In the genomic region with DNA sequence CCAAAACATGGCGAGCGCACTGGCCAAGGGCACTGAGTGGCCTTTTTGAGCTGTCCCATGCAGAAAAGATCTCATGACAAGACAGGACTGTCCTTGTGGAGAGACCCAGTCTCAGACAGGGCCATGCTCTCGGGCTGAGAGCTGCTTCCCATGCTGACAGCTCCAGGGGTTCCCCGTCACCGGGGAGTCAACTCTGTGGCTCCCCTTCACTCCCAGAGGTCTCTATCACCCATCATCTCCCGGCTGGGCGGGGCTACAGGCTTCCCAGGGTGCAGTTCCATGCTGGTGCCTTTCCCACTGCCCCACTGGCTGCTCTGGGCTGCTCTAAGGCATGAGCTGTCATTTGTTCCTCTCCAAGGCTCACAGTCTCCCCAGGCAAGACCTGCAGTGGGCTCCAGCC, we compare ENCODE assay signal across 9 mouse cellular contexts. TPM values are rescaled to one million over a fixed set of nuclear protein-coding genes. Genes with fewer than 3 reads are reported as not detected.
DNase-seq lines count a peak whose midpoint lies in the region; ATAC-seq lines count a peak whose summit lies in the region.
"Had no signal": no experiment of that assay in that cellular context is flagged by ENCODE, and none has a peak within 500 bp of the region (broad histone marks: within the 10 kb centered on the region; RNA-seq: fewer than 3 reads in every experiment).

No protein-coding gene starts in this region.

- peaks cover 13% of the 10 kb centered on the region for H3K36me3 ChIP-seq in heart, embryonic 13.5 days
- no peaks in the 10 kb centered on the region for H3K36me3 ChIP-seq in midbrain, embryonic 16.5 days (ENCODE audit: control insufficient read depth, insufficient read depth, low read length)
- no peaks in the 10 kb centered on the region; the same call in 1 of the 2 replicates for H3K36me3 ChIP-seq in midbrain, embryonic 10.5 days
- no peaks in the 10 kb centered on the region for H3K36me3 ChIP-seq in liver, embryonic 13.5 days
- no peaks in the 10 kb centered on the region for H3K36me3 ChIP-seq in hindbrain, embryonic 11.5 days (ENCODE audit: control insufficient read depth, insufficient read depth, low read length)
- H3K36me3 ChIP-seq: lung, embryonic 15.5 days had no signal

- no peak overlapping the region for H3K4me3 ChIP-seq in heart, embryonic 13.5 days
- H3K4me3 ChIP-seq in midbrain, embryonic 16.5 days (ENCODE audit: low read depth, low read length) = no peak overlapping the region
- H3K4me3 ChIP-seq in midbrain, embryonic 10.5 days = no peak overlapping the region
- H3K4me3 ChIP-seq in liver, embryonic 13.5 days (replicated peaks) = no peak overlapping the region
- H3K4me3 ChIP-seq in hindbrain, embryonic 11.5 days (ENCODE audit: low read depth, low read length) = no peak overlapping the region

- ATAC-seq in heart, embryonic 13.5 days (ENCODE audit: extremely low read depth, insufficient number of reproducible peaks, low FRiP score, low TSS enrichment) = no peak
- peak; percentile 39 for ATAC-seq in midbrain, embryonic 16.5 days
- peak; percentile 39; the same call in 1 of the 2 replicates for ATAC-seq in erythroblast, adult 5-6 weeks (replicated peaks; ENCODE audit: low FRiP score, poor library complexity, severe bottlenecking)
- ATAC-seq in liver, embryonic 13.5 days (ENCODE audit: low read depth) = peak; percentile 16; the same call in 1 of the 2 replicates
- no peak for ATAC-seq in hindbrain, embryonic 11.5 days (ENCODE audit: low FRiP score)

- no peak overlapping the region for H3K27ac ChIP-seq in heart, embryonic 13.5 days (replicated peaks)
- H3K27ac ChIP-seq in midbrain, embryonic 16.5 days (ENCODE audit: low read length) = no peak overlapping the region
- no peak overlapping the region; the same call in 1 of the 2 replicates for H3K27ac ChIP-seq in midbrain, embryonic 10.5 days (replicated peaks)
- H3K27ac ChIP-seq in liver, embryonic 13.5 days = peak overlapping the region; percentile 92
- H3K27ac ChIP-seq in hindbrain, embryonic 11.5 days (ENCODE audit: low read depth, low read length) = no peak overlapping the region
- H3K27ac ChIP-seq: lung, embryonic 15.5 days had no signal

- no peaks in the 10 kb centered on the region for H3K9me3 ChIP-seq in heart, embryonic 13.5 days
- H3K9me3 ChIP-seq in midbrain, embryonic 16.5 days (replicated peaks; ENCODE audit: control insufficient read depth, low read length, poor library complexity, severe bottlenecking) = no peaks in the 10 kb centered on the region
- H3K9me3 ChIP-seq in midbrain, embryonic 10.5 days (replicated peaks) = no peaks in the 10 kb centered on the region
- no peaks in the 10 kb centered on the region for H3K9me3 ChIP-seq in liver, embryonic 13.5 days (replicated peaks)
- no peaks in the 10 kb centered on the region for H3K9me3 ChIP-seq in hindbrain, embryonic 11.5 days (ENCODE audit: control insufficient read depth, low read length)
- H3K9me3 ChIP-seq: lung, embryonic 15.5 days had no signal

- no peaks in the 10 kb centered on the region for H3K27me3 ChIP-seq in heart, embryonic 13.5 days (replicated peaks)
- no peaks in the 10 kb centered on the region for H3K27me3 ChIP-seq in midbrain, embryonic 16.5 days (ENCODE audit: control insufficient read depth, insufficient read depth, low read depth, low read length)
- no peaks in the 10 kb centered on the region for H3K27me3 ChIP-seq in midbrain, embryonic 10.5 days (ENCODE audit: low read depth, poor library complexity, severe bottlenecking)
- no peaks in the 10 kb centered on the region for H3K27me3 ChIP-seq in liver, embryonic 13.5 days
- H3K27me3 ChIP-seq in hindbrain, embryonic 11.5 days (ENCODE audit: control insufficient read depth, insufficient read depth, low read length) = no peaks in the 10 kb centered on the region
- H3K27me3 ChIP-seq: lung, embryonic 15.5 days had no signal

- H3K4me2 ChIP-seq in heart, embryonic 13.5 days = peak overlapping the region; percentile 36
- peak overlapping the region; percentile 8 for H3K4me2 ChIP-seq in midbrain, embryonic 16.5 days (ENCODE audit: low read length)
- peak overlapping the region; percentile 31 for H3K4me2 ChIP-seq in liver, embryonic 13.5 days
- no peak overlapping the region for H3K4me2 ChIP-seq in hindbrain, embryonic 11.5 days (replicated peaks; ENCODE audit: low read depth, low read length)

- H3K4me1 ChIP-seq in heart, embryonic 13.5 days = peaks cover 41% of the 10 kb centered on the region
- no peaks in the 10 kb centered on the region for H3K4me1 ChIP-seq in midbrain, embryonic 16.5 days (ENCODE audit: control insufficient read depth, insufficient read depth, low read length)
- peaks cover 34% of the 10 kb centered on the region for H3K4me1 ChIP-seq in midbrain, embryonic 10.5 days
- H3K4me1 ChIP-seq in liver, embryonic 13.5 days (replicated peaks) = peaks cover 52% of the 10 kb centered on the region
- H3K4me1 ChIP-seq in hindbrain, embryonic 11.5 days (replicated peaks; ENCODE audit: control insufficient read depth, insufficient read depth, low read length) = 0 out of 2 replicates have a peak, but pooled peaks cover 2% of the 10 kb centered on the region

- no peak for DNase-seq in heart, adult 9 months (ENCODE audit: low spot score in 2 of 2)
- no peak for DNase-seq in midbrain, embryonic 10.5 days (ENCODE audit: low spot score)
- DNase-seq in liver, embryonic 13.5 days = peak; percentile 58
- no peak for DNase-seq in ovary, postnatal 10 days (ENCODE audit: low spot score)
- no peak for DNase-seq in hindbrain, embryonic 11.5 days (ENCODE audit: low spot score)

- WGBS in heart, embryonic 13.5 days = 72% methylated on average over 7 of the region's 7 CpGs
- 85% methylated on average over 7 of the region's 7 CpGs for WGBS in midbrain, embryonic 16.5 days
- 79% methylated on average over 7 of the region's 7 CpGs for WGBS in midbrain, embryonic 10.5 days
- 56% methylated on average over 7 of the region's 7 CpGs for WGBS in liver, embryonic 13.5 days (ENCODE audit: insufficient replicate concordance)
- 77% methylated on average over 7 of the region's 7 CpGs for WGBS in hindbrain, embryonic 11.5 days

- no peak overlapping the region for H3K9ac ChIP-seq in heart, embryonic 13.5 days
- no peak overlapping the region for H3K9ac ChIP-seq in midbrain, embryonic 16.5 days (ENCODE audit: low read depth, low read length)
- peak overlapping the region; percentile 52 for H3K9ac ChIP-seq in liver, embryonic 13.5 days
- no peak overlapping the region for H3K9ac ChIP-seq in hindbrain, embryonic 11.5 days (ENCODE audit: low read depth, low read length)
- H3K9ac ChIP-seq: lung, embryonic 15.5 days had no signal

RNA-seq across cellular contexts. Expression of a gene that starts 53.8 kb away (rescaled TPM):
- 21.6 and 21.8 TPM in 2 replicates for polyA plus RNA-seq in heart, embryonic 13.5 days (2015; fragmentation: Nextera tagmentation; extraction: Ambion mirVana)
- 3.4 and 4.3 TPM in 2 replicates for polyA plus RNA-seq in midbrain, embryonic 16.5 days (2015; fragmentation: Nextera tagmentation; extraction: Ambion mirVana)
- polyA plus RNA-seq in midbrain, embryonic 10.5 days (2016; fragmentation: Nextera tagmentation; extraction: Ambion mirVana) = 11.7 and 12.7 TPM in 2 replicates
- not detected in 2 replicates for total RNA-seq in erythroblast, adult 5-6 weeks (2015; ENCODE audit: low replicate concordance)
- total RNA-seq in erythroblast, adult 5-6 weeks (2017; ENCODE audit: low replicate concordance) = not detected in 2 replicates
- 1.2 and 1.4 TPM in 2 replicates for polyA plus RNA-seq in liver, embryonic 13.5 days (2015; fragmentation: Nextera tagmentation; extraction: Ambion mirVana)
- 7.4 and 10.5 TPM in 2 replicates for polyA plus RNA-seq in hindbrain, embryonic 11.5 days (2014; fragmentation: Nextera tagmentation; extraction: Ambion mirVana)

RNA-seq across cellular contexts. Expression of a gene that starts 54.8 kb away (rescaled TPM):
- 8.8 and 9.7 TPM in 2 replicates for polyA plus RNA-seq in heart, embryonic 13.5 days (2015; fragmentation: Nextera tagmentation; extraction: Ambion mirVana)
- 16.6 and 18.1 TPM in 2 replicates for polyA plus RNA-seq in midbrain, embryonic 16.5 days (2015; fragmentation: Nextera tagmentation; extraction: Ambion mirVana)
- polyA plus RNA-seq in midbrain, embryonic 10.5 days (2016; fragmentation: Nextera tagmentation; extraction: Ambion mirVana) = 9.1 and 9.9 TPM in 2 replicates
- 12.1 and 17.9 TPM in 2 replicates for total RNA-seq in erythroblast, adult 5-6 weeks (2015; ENCODE audit: low replicate concordance)
- total RNA-seq in erythroblast, adult 5-6 weeks (2017; ENCODE audit: low replicate concordance) = 4.8 and 9.8 TPM in 2 replicates
- polyA plus RNA-seq in liver, embryonic 13.5 days (2015; fragmentation: Nextera tagmentation; extraction: Ambion mirVana) = 2.9 and 3.2 TPM in 2 replicates
- polyA plus RNA-seq in hindbrain, embryonic 11.5 days (2014; fragmentation: Nextera tagmentation; extraction: Ambion mirVana) = 15.3 and 19.2 TPM in 2 replicates

Comparison
In these comparisons a context has a peak if more than half of its experiments do, and no peak if none do; other contexts are left out.
1. ATAC-seq: peak in midbrain, embryonic 16.5 days (single experiment), erythroblast, adult 5-6 weeks (single experiment) and liver, embryonic 13.5 days (single experiment); none in heart, embryonic 13.5 days (single experiment) and hindbrain, embryonic 11.5 days (single experiment).